Mouse (Mus musculus): ENCODE data around the gene Kcnj6. TPM values are rescaled to one million over a fixed set of nuclear protein-coding genes. Genes with fewer than 3 reads are reported as not detected.

The Kcnj6 gene
- polyA plus RNA-seq, 1 experiment from 2014 or later: not detected

GRCm38 (mm10) chr16:94984263-94984662, 13.2 kb downstream of the Kcnj6 start:
- no peaks in the 10 kb centered on the region for H3K36me3 ChIP-seq
- no peak overlapping the region for H3K4me3 ChIP-seq (replicated peaks)
- 91% methylated on average over 3 of the region's 3 CpGs for WGBS
- no peaks in the 10 kb centered on the region; the same call in 1 of the 2 replicates for H3K9me3 ChIP-seq
- no peak overlapping the region for H3K4me2 ChIP-seq
- no peaks in the 10 kb centered on the region for H3K4me1 ChIP-seq (replicated peaks)
- H3K27ac ChIP-seq: no peak overlapping the region
- ATAC-seq (ENCODE audit: insufficient number of reproducible peaks, insufficient read depth, low FRiP score, low TSS enrichment, low read depth): no peak
- no peaks in the 10 kb centered on the region for H3K27me3 ChIP-seq
- no peak overlapping the region for H3K9ac ChIP-seq (replicated peaks)

GRCm38 (mm10) chr16:94980374-94980773, 17.1 kb downstream of the Kcnj6 start:
- 76% methylated on average over 2 of the region's 2 CpGs for WGBS
- no peak for ATAC-seq (ENCODE audit: insufficient number of reproducible peaks, insufficient read depth, low FRiP score, low TSS enrichment, low read depth)
- no peak overlapping the region for H3K4me2 ChIP-seq
- H3K4me1 ChIP-seq (replicated peaks): no peaks in the 10 kb centered on the region
- no peaks in the 10 kb centered on the region for H3K27me3 ChIP-seq
- H3K9ac ChIP-seq (replicated peaks): no peak overlapping the region
- H3K36me3 ChIP-seq: no peaks in the 10 kb centered on the region
- H3K4me3 ChIP-seq (replicated peaks): no peak overlapping the region
- H3K27ac ChIP-seq: no peak overlapping the region
- H3K9me3 ChIP-seq: no peaks in the 10 kb centered on the region; the same call in 1 of the 2 replicates

GRCm38 (mm10) chr16:94979499-94979898, 18.0 kb downstream of the Kcnj6 start:
- H3K9me3 ChIP-seq: no peaks in the 10 kb centered on the region; the same call in 1 of the 2 replicates
- no peaks in the 10 kb centered on the region for H3K4me1 ChIP-seq (replicated peaks)
- no peaks in the 10 kb centered on the region for H3K36me3 ChIP-seq
- no peak overlapping the region for H3K4me2 ChIP-seq
- no peak overlapping the region for H3K9ac ChIP-seq (replicated peaks)
- no peak for ATAC-seq (ENCODE audit: insufficient number of reproducible peaks, insufficient read depth, low FRiP score, low TSS enrichment, low read depth)
- no peak overlapping the region for H3K4me3 ChIP-seq (replicated peaks)
- 77% methylated on average over 9 of the region's 9 CpGs for WGBS
- no peak overlapping the region for H3K27ac ChIP-seq
- H3K27me3 ChIP-seq: no peaks in the 10 kb centered on the region

GRCm38 (mm10) chr16:94972080-94972855, 25.2 kb downstream of the Kcnj6 start:
- no peaks in the 10 kb centered on the region for H3K27me3 ChIP-seq
- no peaks in the 10 kb centered on the region for H3K9me3 ChIP-seq
- no peak overlapping the region for H3K9ac ChIP-seq (replicated peaks)
- no peak overlapping the region for H3K27ac ChIP-seq
- no peak overlapping the region for H3K4me3 ChIP-seq (replicated peaks)
- 42% methylated on average over 14 of the region's 14 CpGs for WGBS
- H3K4me2 ChIP-seq: no peak overlapping the region
- H3K4me1 ChIP-seq (replicated peaks): no peaks in the 10 kb centered on the region
- no peak for ATAC-seq (ENCODE audit: insufficient number of reproducible peaks, insufficient read depth, low FRiP score, low TSS enrichment, low read depth)
- H3K36me3 ChIP-seq: no peaks in the 10 kb centered on the region

- no peaks in the 10 kb centered on the region for H3K9me3 ChIP-seq
- H3K9ac ChIP-seq (replicated peaks): no peak overlapping the region
- WGBS: 73% methylated on average over 6 of the region's 6 CpGs
- no peak overlapping the region for H3K27ac ChIP-seq
- no peak overlapping the region for H3K4me3 ChIP-seq (replicated peaks)
- no peaks in the 10 kb centered on the region for H3K4me1 ChIP-seq (replicated peaks)
- H3K36me3 ChIP-seq: no peaks in the 10 kb centered on the region
- H3K4me2 ChIP-seq: no peak overlapping the region
- no peaks in the 10 kb centered on the region for H3K27me3 ChIP-seq
- no peak for ATAC-seq (ENCODE audit: insufficient number of reproducible peaks, insufficient read depth, low FRiP score, low TSS enrichment, low read depth)
Observed at GRCm38 (mm10) chr16:94968941-94969340, 28.6 kb downstream of the Kcnj6 start.

- H3K27me3 ChIP-seq: no peaks in the 10 kb centered on the region
- ATAC-seq (ENCODE audit: insufficient number of reproducible peaks, insufficient read depth, low FRiP score, low TSS enrichment, low read depth): no peak
- H3K9me3 ChIP-seq: no peaks in the 10 kb centered on the region
- WGBS: 79% methylated on average over 2 of the region's 2 CpGs
- no peak overlapping the region for H3K4me2 ChIP-seq
- H3K4me3 ChIP-seq (replicated peaks): no peak overlapping the region
- no peaks in the 10 kb centered on the region for H3K36me3 ChIP-seq
- H3K27ac ChIP-seq: no peak overlapping the region
- no peak overlapping the region for H3K9ac ChIP-seq (replicated peaks)
- no peaks in the 10 kb centered on the region for H3K4me1 ChIP-seq (replicated peaks)
Observed at GRCm38 (mm10) chr16:94968472-94968871, 29.0 kb downstream of the Kcnj6 start.

GRCm38 (mm10) chr16:94957156-94957828, 40.2 kb downstream of the Kcnj6 start:
- Histone ChIP-seq H3K4me1 (replicated peaks) (peaks cover 4% of the 10 kb centered on the region; the same call in 1 of the 2 replicates), H3K27me3 (no peaks in the 10 kb centered on the region), H3K27ac (no peak overlapping the region), H3K9ac (replicated peaks) (no peak overlapping the region), H3K9me3 (no peaks in the 10 kb centered on the region), H3K4me2 (no peak overlapping the region), H3K36me3 (no peaks in the 10 kb centered on the region), H3K4me3 (replicated peaks) (no peak overlapping the region)
- 90% methylated on average over 9 of the region's 9 CpGs for WGBS
- ATAC-seq (ENCODE audit: insufficient number of reproducible peaks, insufficient read depth, low FRiP score, low TSS enrichment, low read depth): no peak

- Histone ChIP-seq H3K9me3 (no peaks in the 10 kb centered on the region), H3K27ac (no peak overlapping the region), H3K9ac (replicated peaks) (no peak overlapping the region), H3K4me1 (replicated peaks) (peaks cover 4% of the 10 kb centered on the region; the same call in 1 of the 2 replicates), H3K4me2 (no peak overlapping the region), H3K36me3 (no peaks in the 10 kb centered on the region), H3K27me3 (no peaks in the 10 kb centered on the region), H3K4me3 (replicated peaks) (no peak overlapping the region)
- 90% methylated on average over 6 of the region's 6 CpGs for WGBS
- no peak for ATAC-seq (ENCODE audit: insufficient number of reproducible peaks, insufficient read depth, low FRiP score, low TSS enrichment, low read depth)
Observed at GRCm38 (mm10) chr16:94956410-94956809, 41.1 kb downstream of the Kcnj6 start.

GRCm38 (mm10) chr16:94953294-94953693, 44.2 kb downstream of the Kcnj6 start:
- Histone ChIP-seq H3K9me3 (no peaks in the 10 kb centered on the region), H3K27me3 (no peaks in the 10 kb centered on the region), H3K4me1 (replicated peaks) (no peaks in the 10 kb centered on the region), H3K4me3 (replicated peaks) (no peak overlapping the region), H3K9ac (replicated peaks) (no peak overlapping the region), H3K4me2 (no peak overlapping the region), H3K36me3 (no peaks in the 10 kb centered on the region), H3K27ac (no peak overlapping the region)
- 71% methylated on average over 1 of the region's 1 CpGs for WGBS
- ATAC-seq (ENCODE audit: insufficient number of reproducible peaks, insufficient read depth, low FRiP score, low TSS enrichment, low read depth): no peak

GRCm38 (mm10) chr16:94949172-94949571, 48.3 kb downstream of the Kcnj6 start:
- H3K36me3 ChIP-seq: no peaks in the 10 kb centered on the region
- 90% methylated on average over 7 of the region's 7 CpGs for WGBS
- ATAC-seq (ENCODE audit: insufficient number of reproducible peaks, insufficient read depth, low FRiP score, low TSS enrichment, low read depth): no peak
- H3K9ac ChIP-seq (replicated peaks): no peak overlapping the region
- no peaks in the 10 kb centered on the region for H3K4me1 ChIP-seq (replicated peaks)
- H3K27me3 ChIP-seq: no peaks in the 10 kb centered on the region
- H3K27ac ChIP-seq: no peak overlapping the region
- no peak overlapping the region for H3K4me2 ChIP-seq
- no peak overlapping the region for H3K4me3 ChIP-seq (replicated peaks)
- H3K9me3 ChIP-seq: no peaks in the 10 kb centered on the region

GRCm38 (mm10) chr16:94946848-94947247, 50.7 kb downstream of the Kcnj6 start:
- WGBS: 79% methylated on average over 5 of the region's 5 CpGs
- no peak overlapping the region for H3K27ac ChIP-seq
- H3K9ac ChIP-seq (replicated peaks): no peak overlapping the region
- no peak for ATAC-seq (ENCODE audit: insufficient number of reproducible peaks, insufficient read depth, low FRiP score, low TSS enrichment, low read depth)
- H3K27me3 ChIP-seq: no peaks in the 10 kb centered on the region
- no peaks in the 10 kb centered on the region for H3K4me1 ChIP-seq (replicated peaks)
- no peak overlapping the region for H3K4me3 ChIP-seq (replicated peaks)
- H3K36me3 ChIP-seq: no peaks in the 10 kb centered on the region
- no peaks in the 10 kb centered on the region for H3K9me3 ChIP-seq
- no peak overlapping the region for H3K4me2 ChIP-seq
